Mouse (Mus musculus): ENCODE data around the gene Pam16. TPM values are rescaled to one million over a fixed set of nuclear protein-coding genes. Genes with fewer than 3 reads are reported as not detected.

Gene Pam16
- total RNA-seq, 2 experiments from 2014 or later, result 154 TPM

- DNase-seq, result no peak
These were observed 22.0 kb upstream of the Pam16 start for GRCm38 (mm10) chr16:4646831-4647230.

- DNase-seq, result no peak
These were observed 21.1 kb upstream of the Pam16 start for GRCm38 (mm10) chr16:4645867-4646266.

DNA sequence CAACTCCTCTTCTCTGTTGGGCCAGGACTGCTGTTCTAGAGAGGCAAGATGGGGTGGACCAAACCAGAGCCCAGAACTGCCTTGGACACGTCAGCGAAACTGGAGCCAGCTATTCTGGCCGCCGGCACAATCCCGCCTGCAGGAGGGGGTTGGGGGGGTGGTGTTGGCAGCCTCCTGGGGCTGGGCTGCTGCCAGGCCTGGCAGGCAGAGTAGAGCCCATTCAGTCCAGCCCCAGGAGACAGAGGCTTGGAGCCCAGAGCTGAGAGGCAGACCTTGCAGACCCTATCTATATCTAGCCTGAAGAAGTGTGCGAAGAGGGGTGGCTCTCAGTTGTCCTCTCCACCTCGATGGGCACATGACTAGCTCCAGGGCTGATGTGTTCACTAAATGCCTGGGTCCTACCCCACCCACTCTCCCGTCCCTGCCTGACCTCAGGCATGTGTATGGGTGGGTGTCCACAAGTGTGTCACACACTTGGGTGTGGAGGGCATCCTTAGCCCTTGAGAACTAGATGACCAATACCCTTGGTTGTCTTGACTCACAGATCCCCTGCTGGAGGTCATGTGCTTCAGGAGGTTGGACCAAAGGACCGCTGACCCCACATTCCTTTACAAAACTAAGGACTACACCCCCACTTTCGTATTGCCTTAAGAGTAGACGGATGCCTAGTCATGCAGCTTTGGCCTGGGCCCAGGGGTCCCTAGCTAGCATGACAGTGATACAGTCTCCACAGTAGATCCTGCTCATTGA, 19.1 kb upstream of the Pam16 start:
- DNase-seq, result peak; percentile 88 to 90

DNA sequence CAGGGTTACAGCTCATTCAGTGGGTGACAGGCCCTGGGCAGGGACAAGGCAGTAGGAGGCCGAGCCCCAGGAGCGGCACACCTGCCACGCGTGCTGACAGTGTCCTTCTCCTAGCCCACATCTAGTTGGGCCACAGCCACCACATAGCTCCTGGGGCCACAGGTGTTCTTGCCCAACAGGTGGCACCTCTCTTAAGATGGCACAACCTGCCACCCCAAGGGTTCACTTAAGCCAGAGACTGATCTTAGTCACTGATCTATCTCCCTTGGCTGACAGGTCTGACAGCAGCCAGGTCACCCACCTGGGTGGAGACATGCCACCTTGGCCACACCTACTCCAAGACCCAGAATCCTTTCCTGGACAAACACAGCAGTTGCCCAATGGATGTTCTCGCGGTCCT, 18.1 kb upstream of the Pam16 start:
- no peak for DNase-seq

DNA sequence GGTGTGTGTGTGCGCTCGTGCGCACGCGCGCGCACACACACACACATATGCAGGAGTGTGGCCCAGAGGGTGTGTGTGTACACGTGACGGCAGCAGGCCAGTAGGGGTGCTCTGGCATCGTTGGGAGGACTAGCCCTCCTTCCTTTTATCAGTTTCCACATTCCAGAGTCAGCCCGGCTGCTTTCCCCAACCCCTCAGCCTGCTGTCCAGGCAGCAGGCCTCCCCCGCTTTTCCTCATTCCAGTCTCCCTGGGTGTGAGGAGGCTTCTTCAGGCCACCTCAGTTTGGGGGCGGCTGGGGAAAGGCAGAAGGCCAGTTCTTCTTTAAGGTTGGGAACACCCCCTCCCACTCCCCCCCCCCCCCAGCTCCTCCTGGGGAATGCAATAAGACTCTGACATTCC, 17.4 kb upstream of the Pam16 start:
- DNase-seq, result peak; percentile 69 to 81

GRCm38 (mm10) chr16:4641119-4641838, 16.5 kb upstream of the Pam16 start:
- DNase-seq, result peak; percentile 47 to 55

DNA sequence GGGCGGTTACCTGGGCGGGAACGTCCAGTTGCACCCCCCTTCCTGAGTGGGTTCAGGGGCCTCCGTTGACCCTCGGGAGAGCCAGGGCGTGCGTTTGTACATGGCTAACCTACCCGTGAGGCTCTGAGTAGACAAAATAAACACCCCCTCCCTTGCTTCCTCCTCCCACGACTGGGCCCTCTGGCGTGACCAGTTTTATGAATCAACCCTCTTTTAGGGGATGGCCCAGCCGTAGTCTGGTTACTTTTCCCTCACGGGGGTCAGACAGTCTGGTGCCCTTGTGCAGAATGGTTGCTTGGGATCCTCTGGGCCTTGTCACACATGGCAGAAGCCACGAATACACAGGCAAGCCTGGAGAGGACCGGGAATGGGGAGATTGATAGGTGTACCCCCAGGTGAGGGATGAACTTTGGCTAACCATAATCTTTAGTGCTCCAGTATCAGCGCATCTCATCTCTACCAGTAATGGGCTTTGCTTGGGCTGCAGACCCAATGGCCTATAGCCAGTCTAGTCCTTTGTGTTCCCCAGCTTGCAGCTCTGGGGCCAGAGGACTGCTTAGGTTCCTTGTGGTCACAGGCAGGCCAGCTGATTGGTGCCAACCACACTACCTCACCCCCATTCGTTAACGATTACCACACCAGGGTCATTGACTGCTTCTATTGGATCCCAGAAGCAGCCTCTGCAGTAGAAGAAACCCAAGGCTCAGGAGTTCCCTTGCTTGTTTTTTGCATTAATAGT, 15.6 kb upstream of the Pam16 start:
- peak; percentile 49 to 53 for DNase-seq

GRCm38 (mm10) chr16:4639831-4640237, 15.0 kb upstream of the Pam16 start, which contains the start of the genes Vasn and Dnaja3:
Gene Vasn, plus strand, starts transcription at chr16:4639941.
Gene Dnaja3, plus strand, starts transcription at chr16:4639989.
- DNase-seq, result peak; percentile 93 to 95

DNA sequence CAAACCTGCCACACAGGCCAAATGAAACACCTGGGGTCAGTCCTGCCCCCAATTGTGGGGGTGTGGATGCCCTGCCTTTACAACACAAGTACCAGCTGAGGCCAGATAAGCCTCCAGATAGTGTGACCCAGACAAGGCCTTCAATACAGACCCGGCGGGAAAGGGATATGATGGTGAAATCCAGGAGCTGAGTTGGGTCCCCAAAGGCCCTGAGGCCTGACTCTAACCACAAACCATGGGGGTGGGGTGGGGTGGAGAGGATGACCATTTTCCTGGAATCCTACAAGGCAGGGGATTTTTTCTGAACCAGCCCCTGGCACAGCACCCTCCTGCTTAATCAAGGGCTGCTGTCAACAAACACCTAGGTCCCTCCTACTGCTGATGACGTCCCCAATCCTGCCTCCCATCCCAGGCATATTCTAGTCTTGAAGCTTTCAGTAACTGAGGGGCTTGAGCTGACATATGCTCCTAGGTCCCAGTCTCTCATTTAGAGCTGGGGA, 14.2 kb upstream of the Pam16 start:
- DNase-seq, result no peak

DNA sequence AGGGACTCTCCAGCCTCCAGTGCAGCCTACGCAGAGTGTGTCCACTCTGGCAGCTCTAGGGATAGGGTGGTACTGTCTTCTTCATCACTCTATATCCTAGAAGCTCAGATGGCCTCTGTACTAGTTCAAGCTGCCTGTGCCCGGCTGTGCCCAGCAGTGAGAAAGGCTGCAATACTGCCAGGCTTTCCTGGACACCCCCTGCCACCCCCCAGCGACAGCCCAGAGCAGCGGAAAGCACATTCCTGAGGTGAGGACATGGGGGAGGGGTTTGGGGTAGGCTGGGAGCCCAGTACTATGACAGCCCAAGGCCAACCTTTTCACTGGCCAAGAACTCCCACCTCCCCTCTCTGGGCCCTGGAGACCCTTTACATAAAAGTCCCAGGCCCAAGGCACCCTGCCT, 11.0 kb upstream of the Pam16 start:
- DNase-seq, result no peak

DNA sequence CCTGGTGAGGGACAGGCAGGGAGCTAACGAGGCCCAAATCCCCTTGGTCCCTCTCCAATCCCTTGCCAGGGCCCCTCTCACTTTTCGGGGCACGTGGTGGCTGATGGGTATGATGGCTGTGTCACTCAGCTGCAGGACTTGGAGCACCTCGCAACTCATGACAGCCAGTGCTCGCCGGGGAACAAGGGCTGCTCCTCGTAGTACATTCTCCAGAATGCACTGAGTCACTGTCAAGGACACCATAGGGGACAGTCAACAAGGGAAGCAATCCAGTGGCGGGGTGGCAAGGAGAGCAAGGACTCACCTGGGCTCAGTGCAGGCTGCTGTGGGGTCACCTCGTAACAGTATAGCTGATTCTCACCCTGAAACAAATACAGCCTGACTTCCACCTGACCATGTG, 9.9 kb upstream of the Pam16 start:
- DNase-seq, result no peak

- DNase-seq, result no peak
These were observed 8.9 kb upstream of the Pam16 start for GRCm38 (mm10) chr16:4633661-4634060.

- DNase-seq, result peak in 1 of 2 experiments; percentile 44
These were observed 7.3 kb upstream of the Pam16 start for GRCm38 (mm10) chr16:4632050-4632449.

DNA sequence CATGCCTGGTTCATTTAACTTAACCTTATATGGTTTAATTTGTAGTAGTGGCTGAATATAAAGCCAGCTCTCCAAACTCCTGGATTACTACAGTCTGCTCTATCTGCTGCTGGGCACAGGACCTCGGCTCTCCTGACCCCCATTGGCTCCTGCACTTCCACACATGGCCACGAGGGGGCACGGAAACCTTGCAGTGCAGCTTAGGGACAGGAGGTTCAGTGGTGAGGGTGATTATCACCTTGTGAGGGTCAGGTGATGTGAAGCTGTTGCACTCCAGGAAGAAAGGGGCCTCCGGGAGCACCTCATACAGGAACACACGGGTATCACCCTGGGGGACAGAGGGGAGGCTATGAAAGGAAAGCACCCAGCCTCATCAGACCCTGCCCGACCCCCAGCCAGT, 5.2 kb upstream of the Pam16 start:
- peak; percentile 76 to 95 for DNase-seq

DNA sequence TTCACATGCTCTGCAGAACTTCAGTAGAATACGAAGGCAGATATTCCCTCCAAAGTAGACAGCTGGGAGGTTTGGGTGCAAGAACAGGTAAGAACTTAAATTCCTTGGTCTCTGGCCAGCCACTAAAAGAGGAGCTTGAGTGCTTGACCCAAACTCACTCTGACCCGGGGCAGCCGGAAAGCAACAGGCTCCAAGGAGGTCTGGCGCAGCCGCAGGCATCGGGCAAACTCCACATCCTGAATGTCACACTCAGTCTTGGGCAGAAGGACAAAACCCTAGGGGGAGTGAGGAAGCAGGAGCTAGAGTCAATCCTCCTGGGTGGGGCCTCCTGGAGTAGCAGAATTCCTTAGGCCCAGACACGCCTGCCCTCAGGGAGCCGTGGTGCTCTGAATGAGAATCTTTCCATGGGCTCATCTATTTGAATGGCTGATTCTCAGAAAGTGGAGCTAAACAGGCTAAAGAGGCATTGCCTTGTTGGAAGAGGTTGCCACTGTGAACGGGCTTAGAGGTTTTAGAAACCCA, 4.2 kb upstream of the Pam16 start:
- no peak for DNase-seq

GRCm38 (mm10) chr16:4627105-4627504, 2.3 kb upstream of the Pam16 start:
- DNase-seq, result no peak

DNA sequence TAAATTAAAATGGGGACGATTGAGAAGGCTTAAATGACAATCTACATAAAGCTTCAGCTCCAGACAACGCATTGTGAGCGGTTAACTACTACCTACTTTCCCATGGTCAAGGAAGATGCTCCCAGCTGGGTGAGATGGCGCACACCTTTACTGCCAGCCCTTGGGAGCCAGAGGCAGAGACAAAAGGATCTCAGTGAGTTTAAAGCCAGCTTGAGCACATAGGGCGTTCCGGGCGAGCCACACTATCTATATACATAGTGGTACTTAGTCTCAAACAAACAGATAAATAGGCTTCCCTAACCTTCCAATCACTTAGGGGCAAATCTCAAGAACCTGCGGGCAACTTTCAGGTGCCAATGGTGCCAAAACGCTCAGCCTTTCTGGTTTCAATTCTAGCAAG, 714 bp downstream of the Pam16 start:
- no peak for DNase-seq

GRCm38 (mm10) chr16:4616829-4617228, 8.0 kb downstream of the Pam16 start:
- DNase-seq, result no peak

DNA sequence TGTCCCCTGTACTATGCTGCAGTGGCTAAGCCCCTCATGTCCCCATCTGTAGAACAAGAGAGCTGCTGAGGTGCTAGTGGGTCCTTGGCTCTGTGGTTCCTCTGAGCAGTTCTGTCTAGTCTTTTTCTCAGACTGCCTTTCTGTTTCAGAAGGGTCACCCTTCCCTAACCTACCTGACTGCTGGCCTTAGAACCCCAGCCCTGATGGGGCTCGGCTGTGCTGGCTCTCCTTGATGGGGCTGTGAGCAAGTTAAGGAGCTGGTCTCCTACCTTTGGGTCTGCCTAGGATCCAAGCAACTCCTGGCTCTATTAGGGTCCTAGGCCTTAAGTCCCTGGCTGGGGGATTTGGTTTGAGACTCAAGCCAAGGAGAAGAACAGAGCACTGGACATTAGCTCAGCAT, 9.5 kb downstream of the Pam16 start:
- DNase-seq, result no peak

- DNase-seq, result no peak
These were observed 10.1 kb downstream of the Pam16 start for GRCm38 (mm10) chr16:4614639-4615038.

DNA sequence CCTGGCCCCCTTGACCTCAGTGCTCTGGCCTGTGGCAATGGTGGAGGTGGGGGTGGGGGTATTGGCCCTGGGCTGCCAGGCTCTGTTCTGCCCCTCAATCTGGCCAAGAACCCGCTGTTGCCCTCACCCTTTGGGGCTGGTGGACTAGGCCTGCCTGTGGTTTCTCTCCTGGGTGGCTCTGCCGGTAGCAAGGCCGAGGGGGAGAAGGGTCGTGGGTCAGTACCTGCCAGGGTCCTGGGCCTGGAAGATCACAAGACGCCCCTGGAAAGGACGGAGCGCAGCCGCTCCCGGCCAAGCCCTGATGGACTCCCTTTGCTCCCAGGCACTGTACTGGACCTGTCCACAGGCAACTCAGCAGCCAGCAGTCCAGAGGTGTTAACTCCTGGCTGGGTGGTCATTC, 11.1 kb downstream of the Pam16 start:
- no peak for DNase-seq

- no peak for DNase-seq
These were observed 13.1 kb downstream of the Pam16 start for GRCm38 (mm10) chr16:4611676-4612075.

GRCm38 (mm10) chr16:4611193-4611592, 13.6 kb downstream of the Pam16 start:
- DNase-seq, result no peak
